Mouse (Mus musculus) testis, adult 2 months (tissue): ENCODE results near the gene Icosl.

Experiments
- CTCF ChIP-seq: fragments of 200-500 bp; IDR thresholded peaks from 2 replicates; pipeline ENCODE4 v1.5.1; 2012; ENCODE audit warnings: low read depth, mild to moderate bottlenecking, inconsistent platforms, low read length, moderate library complexity; ENCODE audit not compliant: control insufficient read depth, insufficient read depth, insufficient replicate concordance
- POLR2A ChIP-seq: fragments of 200-500 bp; IDR thresholded peaks from 2 replicates; pipeline ENCODE4 v1.6.1; 2012; ENCODE audit warnings: low read depth, mild to moderate bottlenecking, inconsistent platforms, low read length, moderate library complexity; ENCODE audit not compliant: control insufficient read depth

DNA sequence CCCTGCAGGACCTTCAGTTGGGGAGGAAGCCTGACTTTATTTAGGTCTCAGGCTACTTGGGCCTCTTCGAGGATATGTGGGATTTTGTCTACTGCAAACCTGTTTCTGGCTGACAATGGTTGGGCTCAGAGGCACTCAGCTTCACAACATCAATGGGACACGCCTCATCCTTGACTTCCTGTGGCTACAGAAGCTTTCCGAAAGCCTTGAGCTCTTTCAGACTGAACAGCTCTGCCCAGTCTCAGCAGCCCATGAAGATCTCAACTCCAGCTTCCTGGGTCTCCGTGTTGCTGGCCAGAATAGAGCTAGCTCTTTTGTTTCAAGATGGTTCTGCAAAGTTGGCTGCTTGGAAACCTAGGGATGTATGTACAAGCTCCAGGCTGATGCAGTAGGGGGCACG is 9.2 kb downstream of the Icosl start:
- TF ChIP-seq CTCF, result no peak
- no peak for TF ChIP-seq POLR2A
